Mouse (Mus musculus): ENCODE measurements around the gene Tmem131l.

- TF ChIP-seq EP300 (IDR thresholded peaks at IDR 0.05) = no peak
- TF ChIP-seq CTCF (IDR thresholded peaks at IDR 0.05) = no peak
These were observed 11.0 kb downstream of the Tmem131l start for GRCm38 (mm10) chr3:84028968-84029367.

Data from lung, postnatal 0 days (tissue).